Mouse (Mus musculus) retina, embryonic 14.5 days (tissue): Measurements from ENCODE around the gene Csnk2b.
"Not testable (repeated sequence)": the region's sequence is repeated elsewhere in the genome, so short reads cannot be mapped to it uniquely, and the experiment has no call there.

Experiments used
- DNase-seq: peaks from one replicate; pipeline ENCODE4 v3.0.0-alpha.2; 2015; ENCODE audit warnings: low spot score

Gene Csnk2b

GRCm38 (mm10) chr17:35152121-35152520 lies 30.3 kb upstream of the Csnk2b start:
- DNase-seq = no peak

- DNase-seq = peak; percentile 13
Observed at GRCm38 (mm10) chr17:35147922-35148639, 26.2 kb upstream of the Csnk2b start.

GRCm38 (mm10) chr17:35147348-35147747 lies 25.5 kb upstream of the Csnk2b start:
- no peak for DNase-seq

- no peak for DNase-seq
Observed at GRCm38 (mm10) chr17:35146139-35146538, 24.3 kb upstream of the Csnk2b start.

GRCm38 (mm10) chr17:35141971-35142370 lies 20.1 kb upstream of the Csnk2b start:
- DNase-seq = no peak

- DNase-seq = no peak
Observed at GRCm38 (mm10) chr17:35140490-35140996, 18.7 kb upstream of the Csnk2b start.

- no peak for DNase-seq
Observed at GRCm38 (mm10) chr17:35139269-35139668, 17.4 kb upstream of the Csnk2b start.

GRCm38 (mm10) chr17:35135591-35136320 lies 13.9 kb upstream of the Csnk2b start:
- no peak for DNase-seq

GRCm38 (mm10) chr17:35134801-35135590 lies 13.1 kb upstream of the Csnk2b start, which contains the start of gene Bag6:
Gene Bag6, plus strand, starts transcription at chr17:35135178.
- DNase-seq = peak; percentile 97

- no peak for DNase-seq
Observed at GRCm38 (mm10) chr17:35133517-35133916, 11.7 kb upstream of the Csnk2b start.

- DNase-seq = no peak
Observed at GRCm38 (mm10) chr17:35132174-35132560, 10.3 kb upstream of the Csnk2b start.

GRCm38 (mm10) chr17:35131500-35132173 lies 9.8 kb upstream of the Csnk2b start, which contains the start of gene Apom:
Gene Apom, minus strand, starts transcription at chr17:35132050.
- DNase-seq = no peak

- no peak for DNase-seq
Observed at GRCm38 (mm10) chr17:35131038-35131437, 9.2 kb upstream of the Csnk2b start.

GRCm38 (mm10) chr17:35128996-35129395 lies 7.1 kb upstream of the Csnk2b start:
- DNase-seq = no peak

GRCm38 (mm10) chr17:35127017-35127416 lies 5.2 kb upstream of the Csnk2b start:
- DNase-seq = no peak

GRCm38 (mm10) chr17:35126206-35126611 lies 4.4 kb upstream of the Csnk2b start, which contains the start of gene D17H6S53E:
Gene D17H6S53E, plus strand, starts transcription at chr17:35126373.
- peak; percentile 76 for DNase-seq

- DNase-seq = no peak
Observed at GRCm38 (mm10) chr17:35125578-35125977, 3.7 kb upstream of the Csnk2b start.

- DNase-seq = no peak
Observed at GRCm38 (mm10) chr17:35125081-35125480, 3.2 kb upstream of the Csnk2b start.

- DNase-seq = not testable (repeated sequence)
Observed at GRCm38 (mm10) chr17:35124261-35124896, 2.5 kb upstream of the Csnk2b start.

- not testable (repeated sequence) for DNase-seq
Observed at GRCm38 (mm10) chr17:35123287-35123686, 1.4 kb upstream of the Csnk2b start.
